Mouse (Mus musculus) right cerebral cortex, postnatal 4 days (tissue): ENCODE measurements around the gene Wscd2.
A peak's percentile ranks its signal among the peaks of the same experiment; 100 is the strongest.

Experiments
- DNase-seq: peaks from one replicate; pipeline ENCODE4 v3.0.0-alpha.2; 2022

The Wscd2 gene

DNA sequence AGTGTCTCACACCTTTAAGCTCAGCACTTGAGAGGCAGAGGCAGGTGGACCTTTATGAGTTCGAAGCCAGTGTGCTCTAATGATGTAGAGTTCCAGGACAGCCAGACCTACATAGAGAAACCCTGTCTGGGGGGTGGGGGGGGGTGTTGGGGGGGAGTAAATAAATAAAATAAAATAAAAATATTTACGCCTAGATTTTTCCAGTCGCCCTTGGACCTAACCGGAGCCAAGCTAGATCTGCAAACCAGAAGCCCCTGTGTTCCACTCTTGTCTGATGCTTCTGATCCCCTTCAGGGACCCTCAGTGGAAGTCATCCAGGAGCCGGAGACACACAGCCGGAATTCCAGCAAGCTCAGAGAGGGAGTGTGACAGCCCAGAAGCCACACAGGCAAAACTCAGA is at the start of gene Wscd2:
Gene Wscd2 (plus strand): TSS at position 301 of the 400 bp plus-strand sequence.
- no peak for DNase-seq

DNA sequence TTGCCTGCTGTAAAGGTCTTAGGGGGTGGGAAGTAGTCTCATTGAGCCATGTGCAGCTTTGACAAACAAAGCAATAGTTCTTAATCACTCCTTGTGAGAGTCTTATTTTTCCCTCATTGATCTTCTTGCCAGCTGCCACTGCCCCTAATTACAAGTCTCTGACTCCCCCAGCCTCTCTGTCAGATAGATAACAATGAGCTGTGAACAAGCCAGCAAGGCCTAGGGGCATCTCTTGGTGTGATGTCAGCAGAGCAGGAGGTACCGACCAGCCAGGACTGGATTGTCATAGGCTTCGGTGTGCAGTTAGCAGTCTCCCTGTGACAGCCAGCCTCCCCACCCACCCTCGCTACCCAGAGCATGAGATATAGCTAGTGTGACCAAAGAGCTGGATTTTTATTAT is 48.0 kb upstream of the Wscd2 start:
- no peak for DNase-seq

DNA sequence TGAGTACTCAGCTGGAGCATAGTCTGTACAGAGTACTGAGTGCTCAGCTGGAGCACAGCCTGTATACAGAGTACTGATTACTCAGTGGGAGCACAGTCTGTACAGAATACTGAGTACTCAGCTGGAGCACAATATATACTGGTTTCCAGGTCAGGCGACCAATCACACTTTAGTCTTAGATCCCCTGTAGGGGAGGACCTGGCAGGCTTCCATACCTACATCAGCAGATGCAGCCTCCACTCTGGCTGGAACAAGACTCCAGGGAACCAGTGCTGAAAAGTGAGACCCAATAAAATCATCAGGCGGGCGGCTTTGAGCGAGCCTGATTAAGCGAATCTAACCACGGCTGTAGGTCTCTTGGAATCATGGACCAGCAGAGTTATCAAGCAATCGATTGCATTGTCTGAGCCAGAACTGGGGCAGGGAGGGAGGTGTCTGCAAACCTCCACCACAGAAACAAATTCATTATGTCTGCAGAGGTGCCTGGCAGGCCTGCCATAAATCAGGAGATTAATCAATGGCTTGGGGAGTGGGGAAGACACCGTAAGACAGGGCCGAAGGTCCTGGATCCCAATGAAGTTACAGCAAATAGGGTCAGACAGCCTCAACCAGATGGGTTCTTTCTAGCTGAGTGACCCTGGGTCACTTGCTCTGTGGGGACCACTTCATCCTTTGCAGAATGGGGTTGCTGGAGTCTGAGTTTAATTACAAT is 42.0 kb upstream of the Wscd2 start:
- no peak for DNase-seq

GRCm38 (mm10) chr5:113449336-113449735 is 40.8 kb upstream of the Wscd2 start:
- DNase-seq, result no peak

DNA sequence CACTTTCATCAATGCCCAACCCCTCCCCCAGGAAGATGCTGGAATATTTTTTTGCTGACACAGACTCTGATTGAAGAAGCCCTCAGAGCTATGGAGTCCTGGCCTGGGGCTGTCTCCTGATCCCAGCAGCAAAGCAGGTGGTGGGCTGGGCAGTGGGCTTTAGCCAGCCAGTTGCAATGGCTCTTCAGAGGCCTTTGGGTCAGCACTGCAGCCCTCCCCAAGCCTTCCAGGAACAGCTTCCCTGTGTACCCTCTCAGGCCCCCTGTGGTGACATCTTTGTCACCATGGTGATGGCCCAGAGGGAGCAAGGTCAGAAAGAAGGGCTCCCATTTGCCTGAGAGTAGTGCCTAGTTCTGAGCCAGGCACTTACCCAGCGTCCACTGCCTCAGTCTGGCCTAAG is 37.4 kb upstream of the Wscd2 start:
- DNase-seq, result no peak

DNA sequence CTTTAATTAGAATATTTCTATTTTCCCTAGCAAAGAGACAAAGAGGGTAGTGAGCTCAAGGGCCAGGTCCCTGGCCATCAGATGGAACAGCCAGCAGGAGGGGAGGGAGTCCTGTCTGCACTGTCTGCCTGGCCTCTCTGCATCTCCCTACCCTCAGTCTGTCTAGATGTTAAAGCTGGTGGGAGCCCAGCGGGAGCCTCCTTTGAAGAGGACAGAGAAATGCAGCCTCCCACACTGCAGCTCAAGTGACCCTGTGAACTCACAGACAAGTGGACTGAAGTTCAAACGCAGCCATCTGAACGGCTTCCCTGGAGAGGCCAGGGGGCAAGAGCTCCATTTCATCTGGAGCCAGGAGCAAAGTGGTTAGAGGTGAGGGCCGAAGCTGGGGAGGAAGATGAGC is 36.8 kb upstream of the Wscd2 start:
- DNase-seq, result no peak

GRCm38 (mm10) chr5:113456020-113456419 is 34.1 kb upstream of the Wscd2 start:
- DNase-seq, result no peak

DNA sequence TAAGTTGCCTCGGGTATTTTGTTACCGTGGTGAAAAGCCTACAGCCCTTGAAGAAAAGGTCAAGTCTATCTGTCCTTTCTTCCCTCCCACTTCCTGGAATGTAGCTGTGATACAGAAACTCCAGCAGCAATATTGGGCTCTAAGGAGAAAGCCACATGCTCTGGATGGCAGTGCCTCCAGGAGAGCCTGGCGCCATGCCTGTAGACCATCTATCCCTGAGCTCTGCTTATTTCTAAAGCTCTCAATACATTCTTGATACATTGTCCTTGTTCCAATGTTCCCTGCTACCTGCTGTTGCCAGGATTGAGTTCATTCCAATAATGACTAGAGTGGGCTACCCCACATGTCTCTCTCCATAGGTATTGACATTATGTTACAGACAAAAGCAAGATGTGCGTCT is 33.4 kb upstream of the Wscd2 start:
- DNase-seq, result no peak

GRCm38 (mm10) chr5:113457260-113457659 is 32.9 kb upstream of the Wscd2 start:
- DNase-seq, result no peak

DNA sequence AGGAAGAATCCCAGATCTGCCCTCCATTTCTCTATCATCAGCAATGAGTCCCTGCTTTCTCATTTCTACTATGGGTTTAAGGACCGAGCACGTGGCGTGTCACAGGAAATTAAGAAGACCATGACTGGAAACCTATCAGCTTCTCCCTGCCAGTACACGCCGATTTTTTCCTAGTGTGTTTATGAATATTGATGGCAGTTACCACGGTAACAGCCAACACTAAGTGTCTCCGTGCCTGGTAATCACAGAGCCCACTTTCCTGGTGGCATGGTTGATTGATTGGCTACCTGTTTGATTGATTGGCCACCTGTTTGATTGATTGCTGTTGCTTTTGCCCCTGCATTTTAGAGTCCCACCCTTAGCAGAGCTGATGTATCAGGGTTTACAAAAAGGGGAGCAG is 30.2 kb upstream of the Wscd2 start:
- DNase-seq, result no peak

DNA sequence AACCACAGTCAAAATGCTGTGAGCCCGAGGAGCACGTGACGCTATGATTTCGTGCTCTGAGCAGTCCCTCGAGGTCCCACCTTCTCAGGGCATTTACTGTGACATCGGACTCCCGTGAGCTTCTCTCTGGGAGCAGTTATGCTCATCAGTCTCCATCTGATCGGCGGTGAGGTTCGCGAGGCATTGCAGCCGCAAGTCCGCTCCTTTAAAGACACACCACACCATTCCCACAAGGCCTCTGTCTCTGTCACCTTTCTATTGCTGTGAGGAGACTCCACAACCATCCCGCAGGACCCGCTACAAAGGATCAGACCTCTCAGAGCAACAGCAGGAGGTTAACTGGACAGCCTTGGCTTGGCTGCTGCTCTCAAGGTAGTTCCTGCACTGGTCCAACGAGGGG is 28.6 kb upstream of the Wscd2 start:
- DNase-seq, result no peak

DNA sequence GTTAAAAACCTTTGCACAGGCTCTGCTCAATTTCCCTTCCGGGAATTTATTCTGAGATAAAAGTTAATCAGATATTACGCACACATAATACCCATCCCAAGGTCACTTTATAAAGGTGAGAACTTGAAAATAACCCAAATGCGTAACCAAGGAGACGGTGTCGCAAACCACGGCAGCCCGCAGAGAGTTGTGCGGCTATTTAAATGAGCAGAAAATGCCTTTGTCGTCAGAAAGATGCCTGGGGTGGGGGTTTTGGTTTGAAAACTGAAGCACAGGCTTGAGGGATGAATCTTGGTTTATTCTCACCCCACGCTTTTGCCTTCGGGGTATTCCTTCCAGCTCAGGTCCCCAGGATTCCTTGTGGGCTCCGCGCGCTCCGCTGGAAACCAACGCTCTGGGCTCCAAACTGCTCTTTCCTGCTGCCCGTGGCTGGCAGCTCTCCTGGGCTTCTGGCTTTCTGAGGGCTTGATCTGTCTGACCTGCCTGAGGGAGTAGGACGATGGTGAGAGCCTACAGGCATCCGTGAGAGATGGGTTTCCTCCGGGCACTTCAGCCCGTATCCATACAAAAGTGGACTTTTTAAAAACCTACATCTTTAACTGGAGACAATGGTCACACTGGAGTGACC is 28.0 kb upstream of the Wscd2 start:
- no peak for DNase-seq

GRCm38 (mm10) chr5:113464731-113465130 is 25.4 kb upstream of the Wscd2 start:
- DNase-seq, result no peak

GRCm38 (mm10) chr5:113466536-113466935 is 23.6 kb upstream of the Wscd2 start:
- no peak for DNase-seq

DNA sequence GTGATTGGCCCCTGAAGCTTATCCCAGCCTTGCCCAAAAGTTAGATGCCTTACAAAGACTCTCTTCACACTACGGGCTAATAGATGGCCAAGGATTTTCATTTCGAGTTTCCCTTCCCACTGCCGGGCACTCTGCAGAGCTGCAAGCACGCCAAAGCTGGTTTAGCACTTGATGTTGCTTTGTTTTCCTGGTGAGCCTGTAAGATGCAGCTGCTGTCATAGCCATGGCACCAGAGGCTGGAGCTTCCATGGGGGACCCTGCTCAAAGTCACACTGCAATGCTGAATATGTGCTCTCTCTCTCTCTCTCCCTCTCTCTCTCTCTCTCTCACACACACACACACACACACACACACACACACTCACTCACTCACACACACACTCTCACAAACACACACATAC is 23.1 kb upstream of the Wscd2 start:
- DNase-seq, result no peak

GRCm38 (mm10) chr5:113467765-113468164 is 22.4 kb upstream of the Wscd2 start:
- DNase-seq, result no peak

GRCm38 (mm10) chr5:113468625-113469024 is 21.5 kb upstream of the Wscd2 start:
- no peak for DNase-seq

GRCm38 (mm10) chr5:113469231-113469630 is 20.9 kb upstream of the Wscd2 start:
- no peak for DNase-seq

GRCm38 (mm10) chr5:113469826-113470225 is 20.3 kb upstream of the Wscd2 start:
- DNase-seq, result no peak

DNA sequence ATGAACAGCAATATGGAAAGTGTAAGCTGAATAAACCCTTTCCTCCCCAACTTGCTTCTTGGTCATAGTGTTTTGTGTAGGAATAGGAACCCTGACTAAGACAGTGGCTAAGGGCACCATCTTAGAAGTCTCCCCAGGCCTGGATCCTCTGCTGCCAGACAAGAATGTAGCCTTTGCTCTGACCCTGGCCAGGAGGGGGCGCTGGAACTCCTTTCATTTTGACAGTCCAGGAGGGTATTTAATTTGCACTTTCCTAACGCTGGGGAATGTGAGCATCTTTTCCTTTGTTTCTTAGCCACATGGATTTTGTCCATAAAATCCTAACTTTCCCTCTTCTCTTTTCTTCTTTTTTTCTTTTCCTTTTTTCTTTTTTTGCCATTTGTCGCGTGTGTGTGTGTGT is 18.7 kb upstream of the Wscd2 start:
- peak; percentile 76 for DNase-seq

DNA sequence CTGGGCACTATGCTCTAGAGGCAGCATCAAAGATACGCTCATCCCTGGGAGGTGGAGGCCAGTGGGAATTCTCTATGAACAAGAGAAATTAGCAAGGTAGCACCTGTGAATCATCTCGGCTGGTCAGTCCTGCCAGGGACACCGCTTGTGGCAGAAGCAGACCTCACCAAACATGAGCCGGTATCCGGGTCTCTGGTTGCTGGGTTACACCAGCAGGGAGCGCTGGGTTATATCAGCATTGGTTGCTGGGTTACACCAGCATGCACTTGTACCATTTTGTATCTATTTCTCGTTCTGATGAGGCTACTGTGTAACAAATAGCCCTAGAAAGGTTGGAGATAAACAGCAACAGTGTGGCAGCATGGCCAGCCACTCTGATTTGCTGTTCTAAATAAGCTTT is 17.8 kb upstream of the Wscd2 start:
- DNase-seq, result no peak

- no peak for DNase-seq
Measured at GRCm38 (mm10) chr5:113476816-113477215, 13.3 kb upstream of the Wscd2 start.

- no peak for DNase-seq
Measured at GRCm38 (mm10) chr5:113479075-113479474, 11.1 kb upstream of the Wscd2 start.

DNA sequence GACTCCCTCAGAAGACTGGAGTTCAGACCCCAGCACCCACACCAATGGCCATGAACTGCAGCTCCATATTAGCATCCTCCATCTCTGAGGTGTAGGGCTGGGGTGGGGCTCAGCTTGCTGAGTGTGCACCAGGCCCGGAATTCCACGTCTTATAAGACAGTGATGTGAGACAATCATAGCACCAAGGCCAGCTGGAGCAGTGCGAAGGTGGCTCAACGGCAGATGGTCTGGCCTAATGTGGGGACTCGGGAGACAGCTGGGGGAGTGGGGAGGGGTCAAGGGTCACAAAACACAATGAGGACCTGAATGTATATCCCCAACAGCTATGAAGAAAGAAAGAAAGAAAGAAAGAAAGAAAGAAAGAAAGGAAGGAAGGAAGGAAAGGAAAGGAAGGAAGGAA is 9.7 kb upstream of the Wscd2 start:
- no peak for DNase-seq

DNA sequence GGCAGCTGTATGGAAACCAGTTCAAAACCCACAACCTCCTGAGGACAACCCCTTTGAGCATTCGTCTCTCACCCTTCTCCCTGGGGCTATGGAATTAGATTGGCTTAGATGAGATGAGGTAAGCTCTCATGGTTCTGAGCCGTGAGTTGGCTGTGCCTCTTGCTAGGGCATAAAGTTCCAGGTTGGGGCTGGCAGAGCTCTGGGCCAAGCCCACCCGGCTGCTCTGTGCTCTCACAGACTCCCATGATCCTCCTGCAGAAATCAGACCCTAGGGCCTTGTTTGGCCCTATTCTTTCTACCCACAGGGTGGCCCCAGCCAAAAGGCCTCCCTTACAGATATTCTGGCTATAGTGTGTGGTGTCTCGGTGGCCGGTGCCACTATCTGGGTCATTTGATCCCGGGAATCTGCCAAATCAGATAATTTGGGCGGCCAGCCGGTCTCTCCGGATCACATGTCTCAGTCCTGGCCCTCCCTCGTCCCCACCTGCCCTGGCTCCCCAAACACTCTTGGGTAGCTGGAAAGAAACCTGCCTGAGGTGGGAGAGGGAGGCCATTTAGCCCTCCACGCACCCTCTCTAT is 4.5 kb upstream of the Wscd2 start:
- DNase-seq, result no peak
